Mouse (Mus musculus) MEL (cell line): ENCODE data around the gene Mrpl27.

Experiments used
- POLR2A ChIP-seq, 2 experiments: IDR thresholded peaks; 2 replicates each; pipeline ENCODE4 v1.6.1; 2011 to 2012; ENCODE audit warnings: low read length in 2 of 2, mild to moderate bottlenecking in 2 of 2, control low read depth in 1 of 2, improper control_type of control experiment in 1 of 2, low read depth in 1 of 2, moderate library complexity in 1 of 2; ENCODE audit not compliant: control insufficient read depth in 1 of 2, insufficient read depth in 1 of 2, poor library complexity in 1 of 2
- USF2 ChIP-seq, 2 experiments: IDR thresholded peaks; 2 replicates each; pipeline ENCODE4 v1.6.1; 2011 to 2012; ENCODE audit warnings: improper control_type of control experiment in 2 of 2, low read length in 2 of 2, borderline replicate concordance in 1 of 2, inconsistent platforms in 1 of 2, low read depth in 1 of 2, mild to moderate bottlenecking in 1 of 2; ENCODE audit not compliant: insufficient read depth in 1 of 2

GRCm38 (mm10) chr11:94610744-94611740 is 42.5 kb upstream of the Mrpl27 start:
- TF ChIP-seq POLR2A (IDR thresholded peaks at IDR 0.05; ENCODE audit: control insufficient read depth in 1 of 2, insufficient read depth in 1 of 2, low read depth in 1 of 2, low read length in 2 of 2, poor library complexity in 1 of 2) = no peak
- no peak for TF ChIP-seq USF2 (IDR thresholded peaks at IDR 0.05; ENCODE audit: borderline replicate concordance in 1 of 2, insufficient read depth in 1 of 2, low read depth in 1 of 2, low read length in 2 of 2)
